Mouse (Mus musculus): ENCODE results near the gene D430042O09Rik. TPM values are rescaled to one million over a fixed set of nuclear protein-coding genes. Genes with fewer than 3 reads are reported as not detected.

D430042O09Rik gene
- polyA plus RNA-seq, 1 experiment from 2014 or later = 9.7 TPM

- no peak overlapping the region for H3K27ac ChIP-seq
- DNase-seq (ENCODE audit: low spot score) = no peak
Observed at GRCm38 (mm10) chr7:125716724-125717123, 9.0 kb downstream of the D430042O09Rik start.

GRCm38 (mm10) chr7:125717612-125718011 lies 9.9 kb downstream of the D430042O09Rik start:
- Histone ChIP-seq H3K4me3 (no peak overlapping the region), H3K27ac (no peak overlapping the region), H3K36me3 (no peaks in the 10 kb centered on the region), H3K9me3 (replicated peaks) (no peaks in the 10 kb centered on the region), H3K27me3 (ENCODE audit: low read depth, poor library complexity, severe bottlenecking) (no peaks in the 10 kb centered on the region), H3K4me1 (peaks cover 5% of the 10 kb centered on the region)
- DNase-seq (ENCODE audit: low spot score) = no peak

More at GRCm38 (mm10) chr7:125716724-125717123, 9.0 kb downstream of the D430042O09Rik start:
- Histone ChIP-seq H3K9me3 (replicated peaks) (no peaks in the 10 kb centered on the region), H3K4me3 (no peak overlapping the region), H3K4me1 (peaks cover 5% of the 10 kb centered on the region), H3K27me3 (ENCODE audit: low read depth, poor library complexity, severe bottlenecking) (no peaks in the 10 kb centered on the region), H3K36me3 (peaks cover 4% of the 10 kb centered on the region; the same call in 1 of the 2 replicates)
- 49% methylated on average over 2 of the region's 2 CpGs for WGBS

- WGBS = 84% methylated on average over 5 of the region's 5 CpGs
- DNase-seq (ENCODE audit: low spot score) = no peak
Observed at GRCm38 (mm10) chr7:125720370-125720769, 12.7 kb downstream of the D430042O09Rik start.

GRCm38 (mm10) chr7:125721033-125721432 lies 13.3 kb downstream of the D430042O09Rik start:
- no peak overlapping the region for H3K4me3 ChIP-seq
- no peak overlapping the region for H3K27ac ChIP-seq
- no peaks in the 10 kb centered on the region for H3K9me3 ChIP-seq (replicated peaks)
- DNase-seq (ENCODE audit: low spot score) = no peak
- H3K27me3 ChIP-seq (ENCODE audit: low read depth, poor library complexity, severe bottlenecking) = no peaks in the 10 kb centered on the region
- H3K36me3 ChIP-seq = no peaks in the 10 kb centered on the region
- peaks cover 5% of the 10 kb centered on the region for H3K4me1 ChIP-seq
- WGBS = 77% methylated on average over 4 of the region's 4 CpGs

More at GRCm38 (mm10) chr7:125720370-125720769, 12.7 kb downstream of the D430042O09Rik start:
- Histone ChIP-seq H3K27me3 (ENCODE audit: low read depth, poor library complexity, severe bottlenecking) (no peaks in the 10 kb centered on the region), H3K4me3 (no peak overlapping the region), H3K27ac (no peak overlapping the region), H3K36me3 (no peaks in the 10 kb centered on the region), H3K4me1 (peaks cover 5% of the 10 kb centered on the region), H3K9me3 (replicated peaks) (no peaks in the 10 kb centered on the region)

- no peaks in the 10 kb centered on the region for H3K27me3 ChIP-seq (ENCODE audit: low read depth, poor library complexity, severe bottlenecking)
- H3K36me3 ChIP-seq = no peaks in the 10 kb centered on the region
- H3K4me1 ChIP-seq = peaks cover 5% of the 10 kb centered on the region
- H3K27ac ChIP-seq = no peak overlapping the region
- H3K9me3 ChIP-seq (replicated peaks) = no peaks in the 10 kb centered on the region
- H3K4me3 ChIP-seq = no peak overlapping the region
- DNase-seq (ENCODE audit: low spot score) = no peak
Observed at GRCm38 (mm10) chr7:125722127-125722526, 14.4 kb downstream of the D430042O09Rik start.

GRCm38 (mm10) chr7:125723189-125723972 lies 15.7 kb downstream of the D430042O09Rik start:
- Histone ChIP-seq H3K4me3 (no peak overlapping the region), H3K36me3 (no peaks in the 10 kb centered on the region), H3K9me3 (replicated peaks) (no peaks in the 10 kb centered on the region), H3K4me1 (peaks cover 5% of the 10 kb centered on the region), H3K27ac (no peak overlapping the region), H3K27me3 (ENCODE audit: low read depth, poor library complexity, severe bottlenecking) (no peaks in the 10 kb centered on the region)
- WGBS = 60% methylated on average over 5 of the region's 5 CpGs
- no peak for DNase-seq (ENCODE audit: low spot score)

- Histone ChIP-seq H3K27ac (no peak overlapping the region), H3K27me3 (ENCODE audit: low read depth, poor library complexity, severe bottlenecking) (no peaks in the 10 kb centered on the region), H3K36me3 (no peaks in the 10 kb centered on the region), H3K9me3 (replicated peaks) (no peaks in the 10 kb centered on the region), H3K4me3 (no peak overlapping the region), H3K4me1 (no peaks in the 10 kb centered on the region)
- DNase-seq (ENCODE audit: low spot score) = no peak
Observed at GRCm38 (mm10) chr7:125731679-125732078, 24.0 kb downstream of the D430042O09Rik start.

- H3K9me3 ChIP-seq (replicated peaks) = no peaks in the 10 kb centered on the region
- no peaks in the 10 kb centered on the region for H3K4me1 ChIP-seq
- H3K27me3 ChIP-seq (ENCODE audit: low read depth, poor library complexity, severe bottlenecking) = no peaks in the 10 kb centered on the region
- DNase-seq (ENCODE audit: low spot score) = no peak
- no peak overlapping the region for H3K4me3 ChIP-seq
- 90% methylated on average over 4 of the region's 4 CpGs for WGBS
- H3K36me3 ChIP-seq = no peaks in the 10 kb centered on the region
- H3K27ac ChIP-seq = no peak overlapping the region
Observed at GRCm38 (mm10) chr7:125733791-125734190, 26.1 kb downstream of the D430042O09Rik start.

GRCm38 (mm10) chr7:125736366-125737015 lies 28.8 kb downstream of the D430042O09Rik start:
- H3K27me3 ChIP-seq (ENCODE audit: low read depth, poor library complexity, severe bottlenecking) = no peaks in the 10 kb centered on the region
- no peaks in the 10 kb centered on the region for H3K4me1 ChIP-seq
- no peak for DNase-seq (ENCODE audit: low spot score)
- 85% methylated on average over 4 of the region's 4 CpGs for WGBS
- H3K27ac ChIP-seq = no peak overlapping the region
- H3K4me3 ChIP-seq = no peak overlapping the region
- H3K36me3 ChIP-seq = no peaks in the 10 kb centered on the region
- H3K9me3 ChIP-seq (replicated peaks) = no peaks in the 10 kb centered on the region

- Histone ChIP-seq H3K4me1 (no peaks in the 10 kb centered on the region), H3K36me3 (no peaks in the 10 kb centered on the region; the same call in 1 of the 2 replicates), H3K27me3 (ENCODE audit: low read depth, poor library complexity, severe bottlenecking) (no peaks in the 10 kb centered on the region), H3K9me3 (replicated peaks) (no peaks in the 10 kb centered on the region), H3K4me3 (no peak overlapping the region), H3K27ac (no peak overlapping the region)
- DNase-seq (ENCODE audit: low spot score) = no peak
- 79% methylated on average over 2 of the region's 2 CpGs for WGBS
Observed at GRCm38 (mm10) chr7:125740521-125740920, 32.8 kb downstream of the D430042O09Rik start.

- no peak for DNase-seq (ENCODE audit: low spot score)
- no peaks in the 10 kb centered on the region for H3K9me3 ChIP-seq (replicated peaks)
- H3K4me1 ChIP-seq = no peaks in the 10 kb centered on the region
- no peak overlapping the region for H3K27ac ChIP-seq
- no peaks in the 10 kb centered on the region; the same call in 1 of the 2 replicates for H3K36me3 ChIP-seq
- H3K4me3 ChIP-seq = no peak overlapping the region
- H3K27me3 ChIP-seq (ENCODE audit: low read depth, poor library complexity, severe bottlenecking) = no peaks in the 10 kb centered on the region
- WGBS = 51% methylated on average over 1 of the region's 1 CpGs
Observed at GRCm38 (mm10) chr7:125741271-125741703, 33.6 kb downstream of the D430042O09Rik start.

GRCm38 (mm10) chr7:125744774-125745173 lies 37.1 kb downstream of the D430042O09Rik start:
- WGBS = 84% methylated on average over 1 of the region's 1 CpGs
- Histone ChIP-seq H3K4me1 (no peaks in the 10 kb centered on the region), H3K9me3 (replicated peaks) (no peaks in the 10 kb centered on the region), H3K27me3 (ENCODE audit: low read depth, poor library complexity, severe bottlenecking) (no peaks in the 10 kb centered on the region), H3K36me3 (no peaks in the 10 kb centered on the region; the same call in 1 of the 2 replicates), H3K4me3 (no peak overlapping the region), H3K27ac (no peak overlapping the region)
- no peak for DNase-seq (ENCODE audit: low spot score)

- Histone ChIP-seq H3K36me3 (peaks cover 4% of the 10 kb centered on the region; the same call in 1 of the 2 replicates), H3K27me3 (ENCODE audit: low read depth, poor library complexity, severe bottlenecking) (no peaks in the 10 kb centered on the region), H3K27ac (no peak overlapping the region), H3K4me1 (no peaks in the 10 kb centered on the region), H3K9me3 (replicated peaks) (no peaks in the 10 kb centered on the region), H3K4me3 (no peak overlapping the region)
- DNase-seq (ENCODE audit: low spot score) = no peak
- WGBS = 86% methylated on average over 2 of the region's 2 CpGs
Observed at GRCm38 (mm10) chr7:125746621-125747315, 39.1 kb downstream of the D430042O09Rik start.
